Mouse (Mus musculus): ENCODE data around the gene Hrasls.

GRCm38 (mm10) chr16:29216395-29217295 is 7.2 kb downstream of the Hrasls start:
- TF ChIP-seq CTCF (IDR thresholded peaks at IDR 0.05; ENCODE audit: control insufficient read depth, insufficient read depth, insufficient replicate concordance, low read depth, low read length) (no peak), POLR2A (IDR thresholded peaks at IDR 0.05; ENCODE audit: control insufficient read depth, low read depth, low read length) (no peak)
